ENCODE assay signal across 10 mouse cellular contexts in the genomic region with DNA sequence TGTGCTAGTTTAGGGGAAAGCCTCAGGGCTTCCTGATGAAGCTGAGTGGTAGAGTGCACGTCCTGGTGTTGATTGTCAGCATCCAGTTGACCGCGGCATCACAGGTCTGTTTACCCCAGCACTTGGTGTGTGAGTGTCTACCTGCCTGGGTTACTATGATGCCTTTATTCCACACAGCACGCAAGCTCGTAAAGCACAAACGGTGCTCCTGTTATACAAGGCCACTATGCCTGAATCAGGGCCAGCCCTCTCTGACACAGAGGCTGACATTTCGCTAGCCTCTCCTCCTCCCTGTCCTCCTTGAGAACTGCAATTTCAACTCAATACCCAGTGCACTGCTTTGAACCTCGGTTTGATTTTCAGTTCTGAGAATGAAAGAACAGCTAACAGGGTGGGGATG. TPM values are rescaled to one million over a fixed set of nuclear protein-coding genes. Genes with fewer than 3 reads are reported as not detected.
DNase-seq lines count a peak whose midpoint lies in the region; ATAC-seq and TF ChIP-seq lines count a peak whose summit lies in the region.
"Had no signal": no experiment of that assay in that cellular context is flagged by ENCODE, and none has a peak within 500 bp of the region (broad histone marks: within the 10 kb centered on the region; RNA-seq: fewer than 3 reads in every experiment).

No protein-coding gene starts in this region.

- 61% methylated on average over 8 of the region's 8 CpGs for WGBS in heart, embryonic 13.5 days
- 53% methylated on average over 8 of the region's 8 CpGs for WGBS in thymus, adult 2 months
- WGBS in hindbrain, postnatal 0 days, result 72% methylated on average over 8 of the region's 8 CpGs

- no peak for DNase-seq in heart, adult 9 months (ENCODE audit: low spot score in 2 of 2)
- DNase-seq in thymus, adult 2 months, result no peak
- DNase-seq in thymus, adult 18-20 months, result no peak
- no peak for DNase-seq in hindbrain, postnatal 0 days (ENCODE audit: low spot score)
- no peak for DNase-seq in lung, postnatal 36 days
- no peak for DNase-seq in lung, postnatal 4 days

- H3K4me3 ChIP-seq in heart, embryonic 13.5 days, result peak overlapping the region; percentile 96
- no peak overlapping the region for H3K4me3 ChIP-seq in thymus, adult 2 months (ENCODE audit: control insufficient read depth, insufficient read depth, low read length)
- H3K4me3 ChIP-seq in hindbrain, postnatal 0 days (ENCODE audit: low read length), result no peak overlapping the region
- H3K4me3 ChIP-seq: embryonic facial prominence, embryonic 12.5 days; lung, embryonic 15.5 days had no signal

- H3K27ac ChIP-seq in heart, embryonic 13.5 days (replicated peaks), result peak overlapping the region; percentile 70
- peak overlapping the region; percentile 59; the same call in 1 of the 2 replicates for H3K27ac ChIP-seq in thymus, adult 2 months (ENCODE audit: control insufficient read depth, insufficient read depth, low read length)
- 0 out of 2 replicates have a peak overlapping the region, but pooled peaks have one; percentile 15 for H3K27ac ChIP-seq in hindbrain, postnatal 0 days
- H3K27ac ChIP-seq: embryonic facial prominence, embryonic 12.5 days; lung, embryonic 15.5 days had no signal

- H3K36me3 ChIP-seq in heart, embryonic 13.5 days, result no peaks in the 10 kb centered on the region
- H3K36me3 ChIP-seq in thymus, adult 2 months (ENCODE audit: control insufficient read depth, insufficient read depth, low read length), result no peaks in the 10 kb centered on the region
- no peaks in the 10 kb centered on the region for H3K36me3 ChIP-seq in hindbrain, postnatal 0 days (ENCODE audit: insufficient read depth, low read length)
- H3K36me3 ChIP-seq: embryonic facial prominence, embryonic 12.5 days; lung, embryonic 15.5 days had no signal

- peaks cover 5% of the 10 kb centered on the region; the same call in 1 of the 2 replicates for H3K27me3 ChIP-seq in heart, embryonic 13.5 days (replicated peaks)
- peaks cover 1% of the 10 kb centered on the region; the same call in 1 of the 2 replicates for H3K27me3 ChIP-seq in thymus, adult 2 months (ENCODE audit: control insufficient read depth, insufficient read depth, low read length)
- no peaks in the 10 kb centered on the region for H3K27me3 ChIP-seq in hindbrain, postnatal 0 days (ENCODE audit: insufficient read depth, low read length)

- no peak for TF ChIP-seq CTCF in thymus, adult 2 months (IDR thresholded peaks at IDR 0.05; ENCODE audit: borderline replicate concordance, control insufficient read depth, extremely low read depth, insufficient read depth, low read length, poor library complexity)
- no peak for TF ChIP-seq CTCF in hindbrain, postnatal 0 days (IDR thresholded peaks at IDR 0.05; ENCODE audit: low read depth)

- peak overlapping the region; percentile 100 for H3K4me2 ChIP-seq in heart, embryonic 13.5 days
- no peak overlapping the region for H3K4me2 ChIP-seq in hindbrain, postnatal 0 days (ENCODE audit: low read depth, low read length)
- H3K4me2 ChIP-seq: embryonic facial prominence, embryonic 12.5 days; lung, embryonic 15.5 days had no signal

- no peak for ATAC-seq in heart, embryonic 13.5 days (ENCODE audit: extremely low read depth, insufficient number of reproducible peaks, low FRiP score, low TSS enrichment)
- ATAC-seq in hindbrain, postnatal 0 days, result no peak

- TF ChIP-seq POLR2A in thymus, adult 2 months (IDR thresholded peaks at IDR 0.05; ENCODE audit: control insufficient read depth, extremely low read depth, insufficient read depth, low read length, poor library complexity), result no peak

- H3K9me3 ChIP-seq in heart, embryonic 13.5 days, result no peaks in the 10 kb centered on the region
- H3K9me3 ChIP-seq in hindbrain, postnatal 0 days (ENCODE audit: low read length), result no peaks in the 10 kb centered on the region
- H3K9me3 ChIP-seq: embryonic facial prominence, embryonic 12.5 days; lung, embryonic 15.5 days had no signal

- H3K4me1 ChIP-seq in heart, embryonic 13.5 days, result peaks cover 71% of the 10 kb centered on the region
- peaks cover 65% of the 10 kb centered on the region for H3K4me1 ChIP-seq in thymus, adult 2 months (replicated peaks; ENCODE audit: control insufficient read depth, insufficient read depth, low read length)
- H3K4me1 ChIP-seq in hindbrain, postnatal 0 days (ENCODE audit: insufficient read depth, low read length), result peaks cover 17% of the 10 kb centered on the region; the same call in 1 of the 2 replicates

- peak overlapping the region; percentile 64 for H3K9ac ChIP-seq in heart, embryonic 13.5 days
- no peak overlapping the region for H3K9ac ChIP-seq in hindbrain, postnatal 0 days (replicated peaks; ENCODE audit: low read length)
- H3K9ac ChIP-seq: embryonic facial prominence, embryonic 12.5 days; lung, embryonic 15.5 days had no signal

RNA-seq across cellular contexts. Expression of a gene that starts 2.6 kb away (rescaled TPM):
- polyA plus RNA-seq in heart, embryonic 13.5 days (2015; fragmentation: Nextera tagmentation; extraction: Ambion mirVana), result 0.05 TPM in 1 of 2 replicates, not detected in the other
- polyA plus RNA-seq in thymus, adult 2 months (2012; rRNA removed), result 0.04 and 0.05 TPM in 2 replicates
- total RNA-seq in hindbrain, postnatal 0 days (2014; rRNA removed), result not detected in 2 replicates
- 0.10 and 0.19 TPM in 2 replicates for polyA plus RNA-seq in hindbrain, postnatal 0 days (2015; fragmentation: Nextera tagmentation; extraction: Ambion mirVana)
- polyA plus RNA-seq: intestine, embryonic 14.5 days had no signal

RNA-seq across cellular contexts. Expression of a gene that starts 5.6 kb away (rescaled TPM):
- polyA plus RNA-seq in heart, embryonic 13.5 days (2015; fragmentation: Nextera tagmentation; extraction: Ambion mirVana), result 12.8 and 13.2 TPM in 2 replicates
- 46.4 and 54.1 TPM in 2 replicates for polyA plus RNA-seq in thymus, adult 2 months (2012; rRNA removed)
- total RNA-seq in hindbrain, postnatal 0 days (2014; rRNA removed), result 25.1 and 40.1 TPM in 2 replicates
- polyA plus RNA-seq in hindbrain, postnatal 0 days (2015; fragmentation: Nextera tagmentation; extraction: Ambion mirVana), result 14.5 and 18.5 TPM in 2 replicates

RNA-seq across cellular contexts. Expression of a gene that starts 49.5 kb away (rescaled TPM):
- 15.3 and 15.8 TPM in 2 replicates for polyA plus RNA-seq in heart, embryonic 13.5 days (2015; fragmentation: Nextera tagmentation; extraction: Ambion mirVana)
- polyA plus RNA-seq in thymus, adult 2 months (2012; rRNA removed), result 83.1 and 101 TPM in 2 replicates
- 79.5 and 88.6 TPM in 2 replicates for total RNA-seq in hindbrain, postnatal 0 days (2014; rRNA removed)
- 44.7 and 45.6 TPM in 2 replicates for polyA plus RNA-seq in hindbrain, postnatal 0 days (2015; fragmentation: Nextera tagmentation; extraction: Ambion mirVana)

RNA-seq across cellular contexts. Expression of a gene that starts 55.0 kb away (rescaled TPM):
- not detected in 2 replicates for polyA plus RNA-seq in heart, embryonic 13.5 days (2015; fragmentation: Nextera tagmentation; extraction: Ambion mirVana)
- polyA plus RNA-seq in thymus, adult 2 months (2012; rRNA removed), result not detected in 2 replicates
- total RNA-seq in hindbrain, postnatal 0 days (2014; rRNA removed), result not detected in 2 replicates
- polyA plus RNA-seq in hindbrain, postnatal 0 days (2015; fragmentation: Nextera tagmentation; extraction: Ambion mirVana), result not detected in 2 replicates
- polyA plus RNA-seq: embryonic facial prominence, embryonic 12.5 days; intestine, embryonic 14.5 days; lung, embryonic 15.5 days had no signal

Comparison
In these comparisons a context has a peak if more than half of its experiments do, and no peak if none do; other contexts are left out.
1. H3K27ac ChIP-seq: peak in every context shown above with its lines; median percentile 70 in heart, embryonic 13.5 days; 59 in thymus, adult 2 months; 15 in hindbrain, postnatal 0 days.